Mouse (Mus musculus) ES-Bruce4 (cell line): ENCODE data around the gene Atp1b2.

Experiments
- CTCF ChIP-seq: IDR thresholded peaks from one replicate; pipeline ENCODE4 v1.8.1; 2011; ENCODE audit warnings: low read depth, low read length
- EP300 ChIP-seq: IDR thresholded peaks from 2 replicates; pipeline ENCODE4 v1.6.1; 2011; ENCODE audit warnings: low read depth, low read length; ENCODE audit not compliant: insufficient read depth
- POLR2A ChIP-seq: IDR thresholded peaks from one replicate; pipeline ENCODE4 v1.8.1; 2011; ENCODE audit warnings: low read length; ENCODE audit not compliant: insufficient read depth

- peak; percentile 79 for TF ChIP-seq CTCF
- TF ChIP-seq POLR2A = no peak
- TF ChIP-seq EP300 = 0 out of 2 replicates have a peak, but pooled peaks have one; percentile 28
These were observed 8.0 kb upstream of the Atp1b2 start for GRCm38 (mm10) chr11:69613553-69614256.
